Mouse (Mus musculus): ENCODE measurements at regions not wholly inside any gene's neighbourhood (a gene's known extent, or its start where the extent isn't known, plus 50 kb on each side); places are given as distances from the start of the nearest gene placed in this dataset.

GRCm38 (mm10) chr3:148115576-148115975 is 874.8 kb downstream of the Adgrl2 start:
- H3K36me3 ChIP-seq (ENCODE audit: control insufficient read depth, insufficient read depth) = no peaks in the 10 kb centered on the region
- no peak overlapping the region for H3K4me3 ChIP-seq (ENCODE audit: insufficient read depth, poor library complexity, severe bottlenecking)
- TF ChIP-seq USF1 (IDR thresholded peaks at IDR 0.05; ENCODE audit: low read depth) (no peak), MYOD1 (IDR thresholded peaks at IDR 0.05; ENCODE audit: control insufficient read depth, insufficient read length, low read depth) (no peak), CEBPB (IDR thresholded peaks at IDR 0.05; ENCODE audit: low read depth) (no peak), MAX (IDR thresholded peaks at IDR 0.05) (no peak), MYOG (IDR thresholded peaks at IDR 0.05; ENCODE audit: control insufficient read depth, extremely low read depth, insufficient read length) (no peak), FOSL1 (IDR thresholded peaks at IDR 0.05; ENCODE audit: insufficient read depth, low read length, poor library complexity, severe bottlenecking) (no peak)
- no peak overlapping the region for H3ac ChIP-seq (ENCODE audit: control insufficient read depth, insufficient read length, low read depth)
- H3K79me2 ChIP-seq (ENCODE audit: control insufficient read depth, insufficient read depth) = no peaks in the 10 kb centered on the region
- no peaks in the 10 kb centered on the region for H3K79me3 ChIP-seq (ENCODE audit: low read depth)
- H3K27me3 ChIP-seq (ENCODE audit: control insufficient read depth, insufficient read depth, insufficient read length) = no peaks in the 10 kb centered on the region

- TF ChIP-seq USF1 (IDR thresholded peaks at IDR 0.05; ENCODE audit: low read depth) (no peak), MAX (IDR thresholded peaks at IDR 0.05) (no peak), MYOG (IDR thresholded peaks at IDR 0.05; ENCODE audit: control insufficient read depth, extremely low read depth, insufficient read length) (no peak), MYOD1 (IDR thresholded peaks at IDR 0.05; ENCODE audit: control insufficient read depth, insufficient read length, low read depth) (no peak), CEBPB (IDR thresholded peaks at IDR 0.05; ENCODE audit: low read depth) (no peak), CTCF (IDR thresholded peaks at IDR 0.05; ENCODE audit: control insufficient read depth, insufficient read depth, insufficient read length) (no peak), FOSL1 (IDR thresholded peaks at IDR 0.05; ENCODE audit: insufficient read depth, low read length, poor library complexity, severe bottlenecking) (no peak)
- H3K27me3 ChIP-seq (ENCODE audit: control insufficient read depth, insufficient read depth, insufficient read length) = no peaks in the 10 kb centered on the region
- no peaks in the 10 kb centered on the region for H3K79me3 ChIP-seq (ENCODE audit: low read depth)
- no peaks in the 10 kb centered on the region for H3K79me2 ChIP-seq (ENCODE audit: control insufficient read depth, insufficient read depth)
- no peak overlapping the region for H3ac ChIP-seq (ENCODE audit: control insufficient read depth, insufficient read length, low read depth)
- no peak overlapping the region for H3K4me3 ChIP-seq (ENCODE audit: insufficient read depth, poor library complexity, severe bottlenecking)
- no peaks in the 10 kb centered on the region for H3K36me3 ChIP-seq (ENCODE audit: control insufficient read depth, insufficient read depth)
Measured at GRCm38 (mm10) chr3:148112204-148112603, 878.2 kb downstream of the Adgrl2 start.

GRCm38 (mm10) chr3:148107031-148107430 is 883.3 kb downstream of the Adgrl2 start:
- Histone ChIP-seq H3K79me3 (ENCODE audit: low read depth) (no peaks in the 10 kb centered on the region), H3K27me3 (ENCODE audit: control insufficient read depth, insufficient read depth, insufficient read length) (no peaks in the 10 kb centered on the region), H3K79me2 (ENCODE audit: control insufficient read depth, insufficient read depth) (no peaks in the 10 kb centered on the region), H3K36me3 (ENCODE audit: control insufficient read depth, insufficient read depth) (no peaks in the 10 kb centered on the region), H3K4me3 (ENCODE audit: insufficient read depth, poor library complexity, severe bottlenecking) (no peak overlapping the region), H3ac (ENCODE audit: control insufficient read depth, insufficient read length, low read depth) (no peak overlapping the region)
- TF ChIP-seq MYOD1 (IDR thresholded peaks at IDR 0.05; ENCODE audit: control insufficient read depth, insufficient read length, low read depth) (no peak), MAX (IDR thresholded peaks at IDR 0.05) (no peak), FOSL1 (IDR thresholded peaks at IDR 0.05; ENCODE audit: insufficient read depth, low read length, poor library complexity, severe bottlenecking) (no peak), CTCF (IDR thresholded peaks at IDR 0.05; ENCODE audit: control insufficient read depth, insufficient read depth, insufficient read length) (no peak), CEBPB (IDR thresholded peaks at IDR 0.05; ENCODE audit: low read depth) (no peak), MYOG (IDR thresholded peaks at IDR 0.05; ENCODE audit: control insufficient read depth, extremely low read depth, insufficient read length) (no peak), USF1 (IDR thresholded peaks at IDR 0.05; ENCODE audit: low read depth) (no peak)

GRCm38 (mm10) chr3:148093930-148094329 is 896.4 kb downstream of the Adgrl2 start:
- no peak overlapping the region for H3K4me3 ChIP-seq (ENCODE audit: insufficient read depth, poor library complexity, severe bottlenecking)
- no peaks in the 10 kb centered on the region for H3K79me2 ChIP-seq (ENCODE audit: control insufficient read depth, insufficient read depth)
- no peaks in the 10 kb centered on the region for H3K79me3 ChIP-seq (ENCODE audit: low read depth)
- H3ac ChIP-seq (ENCODE audit: control insufficient read depth, insufficient read length, low read depth) = no peak overlapping the region
- TF ChIP-seq CTCF (IDR thresholded peaks at IDR 0.05; ENCODE audit: control insufficient read depth, insufficient read depth, insufficient read length) (no peak), MYOD1 (IDR thresholded peaks at IDR 0.05; ENCODE audit: control insufficient read depth, insufficient read length, low read depth) (no peak), USF1 (IDR thresholded peaks at IDR 0.05; ENCODE audit: low read depth) (no peak), FOSL1 (IDR thresholded peaks at IDR 0.05; ENCODE audit: insufficient read depth, low read length, poor library complexity, severe bottlenecking) (no peak), CEBPB (IDR thresholded peaks at IDR 0.05; ENCODE audit: low read depth) (no peak), MYOG (IDR thresholded peaks at IDR 0.05; ENCODE audit: control insufficient read depth, extremely low read depth, insufficient read length) (no peak), MAX (IDR thresholded peaks at IDR 0.05) (no peak)
- H3K27me3 ChIP-seq (ENCODE audit: control insufficient read depth, insufficient read depth, insufficient read length) = no peaks in the 10 kb centered on the region
- no peaks in the 10 kb centered on the region for H3K36me3 ChIP-seq (ENCODE audit: control insufficient read depth, insufficient read depth)

GRCm38 (mm10) chr3:148075841-148076240 is 914.5 kb downstream of the Adgrl2 start:
- Histone ChIP-seq H3K27me3 (ENCODE audit: control insufficient read depth, insufficient read depth, insufficient read length) (no peaks in the 10 kb centered on the region), H3K79me2 (ENCODE audit: control insufficient read depth, insufficient read depth) (no peaks in the 10 kb centered on the region), H3K4me3 (ENCODE audit: insufficient read depth, poor library complexity, severe bottlenecking) (no peak overlapping the region), H3ac (ENCODE audit: control insufficient read depth, insufficient read length, low read depth) (no peak overlapping the region), H3K79me3 (ENCODE audit: low read depth) (no peaks in the 10 kb centered on the region), H3K36me3 (ENCODE audit: control insufficient read depth, insufficient read depth) (no peaks in the 10 kb centered on the region)
- no peak for TF ChIP-seq MYOG (IDR thresholded peaks at IDR 0.05; ENCODE audit: control insufficient read depth, extremely low read depth, insufficient read length)
- TF ChIP-seq USF1 (IDR thresholded peaks at IDR 0.05; ENCODE audit: low read depth) = no peak
- TF ChIP-seq CEBPB (IDR thresholded peaks at IDR 0.05; ENCODE audit: low read depth) = no peak
- no peak for TF ChIP-seq MAX (IDR thresholded peaks at IDR 0.05)
- no peak for TF ChIP-seq FOSL1 (IDR thresholded peaks at IDR 0.05; ENCODE audit: insufficient read depth, low read length, poor library complexity, severe bottlenecking)
- TF ChIP-seq CTCF (IDR thresholded peaks at IDR 0.05; ENCODE audit: control insufficient read depth, insufficient read depth, insufficient read length) = no peak
- TF ChIP-seq MYOD1 (IDR thresholded peaks at IDR 0.05; ENCODE audit: control insufficient read depth, insufficient read length, low read depth) = no peak

- no peaks in the 10 kb centered on the region for H3K79me3 ChIP-seq (ENCODE audit: low read depth)
- no peak overlapping the region for H3K4me3 ChIP-seq (ENCODE audit: insufficient read depth, poor library complexity, severe bottlenecking)
- H3K79me2 ChIP-seq (ENCODE audit: control insufficient read depth, insufficient read depth) = no peaks in the 10 kb centered on the region
- no peaks in the 10 kb centered on the region for H3K36me3 ChIP-seq (ENCODE audit: control insufficient read depth, insufficient read depth)
- no peak overlapping the region for H3ac ChIP-seq (ENCODE audit: control insufficient read depth, insufficient read length, low read depth)
- no peaks in the 10 kb centered on the region for H3K27me3 ChIP-seq (ENCODE audit: control insufficient read depth, insufficient read depth, insufficient read length)
- TF ChIP-seq CTCF (IDR thresholded peaks at IDR 0.05; ENCODE audit: control insufficient read depth, insufficient read depth, insufficient read length) = no peak
- TF ChIP-seq MYOG (IDR thresholded peaks at IDR 0.05; ENCODE audit: control insufficient read depth, extremely low read depth, insufficient read length) = no peak
- no peak for TF ChIP-seq MAX (IDR thresholded peaks at IDR 0.05)
- no peak for TF ChIP-seq FOSL1 (IDR thresholded peaks at IDR 0.05; ENCODE audit: insufficient read depth, low read length, poor library complexity, severe bottlenecking)
- no peak for TF ChIP-seq CEBPB (IDR thresholded peaks at IDR 0.05; ENCODE audit: low read depth)
- no peak for TF ChIP-seq USF1 (IDR thresholded peaks at IDR 0.05; ENCODE audit: low read depth)
Measured at GRCm38 (mm10) chr3:148066701-148067100, 923.7 kb downstream of the Adgrl2 start.
